Mouse (Mus musculus): ENCODE data around the gene Pigu. TPM values are rescaled to one million over a fixed set of nuclear protein-coding genes. Genes with fewer than 3 reads are reported as not detected.

The Pigu gene
- 10 to 100 TPM; 29.9 to 33.4 TPM for total RNA-seq (2021)
- long read RNA-seq, experiment 1, transcript Pigu-201 (12 exons, 1,636 nt), result major isoform, 11 of 12 reads
- long read RNA-seq, experiment 1, partial matches to known transcripts, result 0 of 12 reads
- long read RNA-seq, experiment 1, other reads (novel, unspliced or antisense), result 1 of 12 reads
- long read RNA-seq, experiment 2, transcript Pigu-201 (12 exons, 1,636 nt), result major isoform, 14 of 29 reads
- long read RNA-seq, experiment 2, partial matches to known transcripts, result 4 of 29 reads
- long read RNA-seq, experiment 2, other reads (novel, unspliced or antisense), result 10 of 29 reads

GRCm38 (mm10) chr2:155356971-155357591, at the start of gene Pigu:
Gene Pigu, minus strand, starts transcription at chr2:155357430.
- DNase-seq (ENCODE audit: low spot score in 2 of 2), result peak; percentile 84 to 87

- no peak for DNase-seq (ENCODE audit: low spot score in 2 of 2)
Observed at GRCm38 (mm10) chr2:155404635-155405034, 47.4 kb upstream of the Pigu start.

DNA sequence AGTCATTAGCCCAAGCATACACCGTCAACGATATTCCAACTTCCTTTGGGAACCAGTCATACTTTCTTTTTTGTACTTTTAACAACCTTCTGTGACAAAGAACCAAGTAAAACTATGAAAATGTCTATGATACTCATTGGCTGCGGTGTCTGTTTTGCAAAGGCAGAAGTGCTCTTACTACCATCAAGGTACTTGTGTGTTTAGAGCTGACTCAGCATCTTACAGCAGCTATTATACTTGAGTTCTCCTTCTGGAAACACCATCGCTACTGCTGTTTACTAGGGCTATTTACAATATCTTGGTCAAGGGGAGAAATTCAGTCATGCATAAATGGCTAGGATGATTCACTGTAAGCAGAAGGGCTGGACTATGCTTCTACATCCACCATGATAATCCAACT, 44.7 kb upstream of the Pigu start:
- no peak for DNase-seq (ENCODE audit: low spot score in 2 of 2)

- DNase-seq (ENCODE audit: low spot score in 2 of 2), result no peak
Observed at GRCm38 (mm10) chr2:155400276-155400675, 43.0 kb upstream of the Pigu start.

DNA sequence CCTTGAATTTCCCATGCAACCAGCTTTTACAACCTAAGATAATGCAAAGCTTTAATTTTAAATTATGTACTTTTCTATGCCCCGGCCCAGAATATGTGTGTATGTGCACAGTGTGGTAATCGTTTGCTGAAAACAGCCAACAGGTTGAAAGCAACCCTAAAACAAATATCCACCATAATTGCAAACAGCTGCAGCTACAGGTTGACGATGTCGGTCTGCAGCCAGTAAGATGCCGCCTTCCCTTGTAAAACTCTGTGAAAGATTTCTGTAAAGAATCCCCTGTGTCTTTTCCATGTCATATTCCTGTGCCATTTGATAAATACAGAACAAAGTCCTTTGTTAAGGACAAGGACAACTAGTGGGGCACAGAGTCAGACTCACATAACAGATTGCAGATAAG, 37.4 kb upstream of the Pigu start:
- no peak for DNase-seq (ENCODE audit: low spot score in 2 of 2)

DNA sequence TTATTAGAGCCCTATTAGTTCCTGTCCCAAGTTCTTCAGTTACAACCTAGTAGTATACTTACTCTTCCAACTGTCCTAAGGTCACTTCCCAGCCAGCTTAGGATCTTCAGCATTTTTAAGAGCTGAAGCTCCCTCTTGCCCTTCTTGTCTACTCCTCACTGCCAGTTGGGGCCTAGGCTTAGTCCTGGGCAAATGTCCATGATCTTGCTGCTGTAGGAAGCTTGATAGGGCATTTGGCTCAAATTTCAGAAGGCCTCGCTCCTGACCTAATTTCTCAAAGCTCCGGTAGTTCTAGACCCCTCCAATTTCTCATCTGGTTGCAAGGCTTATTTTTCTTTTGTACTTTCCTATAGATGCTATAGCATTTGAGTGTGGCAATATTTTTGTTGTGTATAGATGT, 31.3 kb upstream of the Pigu start:
- no peak for DNase-seq (ENCODE audit: low spot score in 2 of 2)

GRCm38 (mm10) chr2:155387052-155387451, 29.8 kb upstream of the Pigu start:
- DNase-seq (ENCODE audit: low spot score in 2 of 2), result no peak

- DNase-seq (ENCODE audit: low spot score in 2 of 2), result no peak
Observed at GRCm38 (mm10) chr2:155386534-155386899, 29.3 kb upstream of the Pigu start.

DNA sequence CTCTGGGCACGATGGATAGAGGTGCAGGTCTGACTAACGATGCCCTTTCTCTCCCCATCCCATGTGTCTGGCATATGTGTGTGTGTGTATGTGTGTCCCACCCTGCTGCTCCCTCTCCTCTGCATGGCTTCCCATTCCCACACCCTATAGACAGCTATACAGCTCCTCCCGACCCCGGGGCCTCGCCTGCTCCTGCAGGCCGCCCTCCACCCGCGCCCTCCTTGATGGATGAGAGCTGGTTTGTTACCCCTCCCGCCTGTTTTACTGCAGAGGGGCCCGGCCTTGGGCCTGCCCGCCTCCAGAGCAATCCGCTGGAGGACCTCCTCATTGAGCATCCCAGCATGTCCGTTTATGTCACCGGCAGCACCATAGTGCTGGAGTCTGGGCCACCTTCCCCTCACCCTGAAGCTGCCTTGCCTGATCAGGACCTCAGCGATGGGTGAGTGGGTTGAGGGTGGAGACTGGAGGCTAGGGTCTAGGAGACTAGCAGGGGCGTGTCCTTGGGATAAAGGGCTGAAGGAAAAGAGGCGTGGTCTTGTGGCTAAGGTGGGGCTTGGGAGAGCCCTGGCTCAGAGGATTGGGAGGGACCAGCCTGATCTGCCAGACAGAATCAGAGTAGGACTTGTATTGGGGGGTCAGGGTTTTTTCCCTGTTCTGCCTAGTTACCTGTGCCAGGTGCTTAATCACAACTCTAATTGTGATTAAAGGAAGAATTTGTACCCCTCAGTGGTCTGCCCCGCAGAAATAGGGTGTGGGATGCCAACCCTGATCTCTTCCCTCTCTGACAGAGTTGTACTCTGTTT, 28.7 kb upstream of the Pigu start:
- DNase-seq (ENCODE audit: low spot score in 2 of 2), result no peak

- DNase-seq (ENCODE audit: low spot score in 2 of 2), result peak; percentile 78 to 84
Observed at GRCm38 (mm10) chr2:155385090-155385489, 27.9 kb upstream of the Pigu start.

DNA sequence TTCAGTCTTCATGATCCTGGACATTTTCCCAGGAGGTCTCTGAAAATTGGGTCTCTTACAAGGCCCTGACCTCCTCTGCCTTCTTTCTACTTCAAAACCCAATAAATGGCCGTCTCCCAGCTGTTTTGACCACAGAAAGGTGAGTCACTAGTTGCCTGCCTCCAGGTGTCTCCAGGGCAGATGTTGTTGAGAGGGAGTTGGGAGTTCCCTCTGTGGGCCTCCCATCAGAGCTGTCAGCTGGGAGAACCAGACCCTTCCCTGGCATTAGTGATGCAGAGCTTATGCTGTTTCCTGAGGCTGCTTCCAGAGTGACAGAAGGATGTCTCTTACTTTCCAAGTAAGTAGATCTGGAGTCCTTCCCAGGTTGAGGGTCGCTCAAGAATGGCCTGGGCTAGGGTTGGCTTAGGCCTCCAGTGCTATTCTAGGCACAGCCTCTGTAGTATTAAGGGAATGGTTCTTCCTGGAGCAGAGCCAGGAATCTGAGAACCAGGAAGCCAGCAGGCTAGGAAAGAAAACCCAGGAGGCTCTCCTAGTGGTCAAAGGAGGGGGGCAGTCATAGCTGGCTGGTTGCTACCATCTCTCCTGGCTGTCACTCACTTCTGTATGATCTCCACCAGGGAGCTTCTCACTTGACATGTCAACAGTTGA, 25.7 kb upstream of the Pigu start:
- DNase-seq (ENCODE audit: low spot score in 2 of 2), result peak in 1 of 2 experiments; percentile 30

DNA sequence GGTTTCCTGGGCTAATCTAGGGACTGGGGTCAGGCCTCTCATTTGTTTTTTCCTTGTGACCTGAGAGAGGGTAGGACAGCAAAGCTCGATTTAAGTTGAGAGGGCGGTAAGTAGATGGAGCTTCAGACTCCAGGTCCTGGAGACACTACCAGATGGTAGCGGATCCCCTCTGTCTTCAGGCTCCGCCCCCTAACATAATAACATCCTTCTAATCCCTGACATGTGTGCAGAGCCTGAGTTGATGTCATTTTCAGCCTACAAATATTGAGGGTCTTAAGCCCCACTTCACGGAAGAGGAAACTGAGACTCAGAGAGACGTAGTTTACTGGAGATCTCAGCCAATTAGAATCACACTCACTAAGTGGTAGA, 25.1 kb upstream of the Pigu start:
- DNase-seq (ENCODE audit: low spot score in 2 of 2), result no peak

- DNase-seq (ENCODE audit: low spot score in 2 of 2), result peak; percentile 97 to 98
Observed at GRCm38 (mm10) chr2:155381643-155382331, 24.6 kb upstream of the Pigu start.

DNA sequence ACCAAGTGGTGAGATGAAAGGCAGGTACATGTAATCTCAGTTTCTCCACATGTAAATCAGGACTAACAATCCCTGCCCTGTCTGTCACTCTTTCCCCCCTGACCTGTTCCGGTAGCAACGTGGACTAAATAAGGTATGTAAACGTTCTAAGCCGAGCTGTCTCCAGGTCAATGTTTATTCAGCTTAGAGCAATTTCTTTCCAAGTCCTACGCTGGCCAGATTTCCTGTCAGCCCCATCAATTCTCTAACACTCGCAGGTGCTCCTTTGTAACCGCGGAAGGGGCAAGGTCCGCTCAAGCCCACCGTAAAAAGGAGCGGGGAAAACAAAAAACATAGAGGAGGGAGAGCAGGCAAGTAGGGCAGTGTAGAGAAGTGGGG, 23.8 kb upstream of the Pigu start:
- no peak for DNase-seq (ENCODE audit: low spot score in 2 of 2)

- peak in 1 of 2 experiments; percentile 22 for DNase-seq (ENCODE audit: low spot score in 2 of 2)
Observed at GRCm38 (mm10) chr2:155380261-155381059, 23.2 kb upstream of the Pigu start, which contains the start of gene Trp53inp2. Gene Trp53inp2, plus strand, starts transcription at chr2:155381059.

DNA sequence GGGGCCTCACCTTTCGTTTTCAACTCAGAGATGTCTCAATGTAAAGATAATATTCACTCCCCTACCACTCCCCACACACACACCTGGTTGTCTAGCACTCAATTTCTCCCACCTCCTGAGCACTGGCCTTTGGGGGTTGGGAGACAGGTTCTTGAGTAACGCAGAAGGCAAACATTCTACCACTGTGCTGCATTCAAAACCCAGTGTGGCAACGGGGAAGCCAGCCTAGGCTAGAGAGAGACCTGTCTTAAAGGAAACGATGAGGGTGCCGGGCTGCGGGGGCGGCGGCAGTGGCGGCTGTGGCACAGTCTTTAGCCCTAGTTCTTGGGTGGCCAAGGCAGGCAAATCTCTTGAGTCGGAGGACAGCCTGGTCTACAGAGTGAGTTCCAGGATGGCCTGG, 19.0 kb upstream of the Pigu start:
- DNase-seq (ENCODE audit: low spot score in 2 of 2), result no peak

DNA sequence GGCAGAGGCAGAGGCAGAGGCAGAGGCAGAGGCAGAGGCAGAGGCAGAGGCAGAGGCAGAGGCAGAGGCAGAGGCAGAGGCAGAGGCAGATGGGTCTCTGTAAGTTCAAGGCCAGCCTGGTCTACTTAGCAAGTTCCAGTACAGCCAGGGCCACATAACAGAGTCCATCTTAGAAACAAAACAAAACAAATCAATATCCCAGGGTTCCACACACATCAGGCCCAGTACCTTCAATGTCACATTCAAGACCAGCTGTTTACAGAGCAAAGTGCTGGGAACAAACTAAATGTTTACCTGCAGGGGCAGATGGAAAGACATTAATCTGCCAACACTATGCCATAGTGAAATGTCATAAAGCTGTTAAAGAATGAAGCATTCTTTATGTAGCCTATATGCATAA, 17.3 kb upstream of the Pigu start:
- no peak for DNase-seq (ENCODE audit: low spot score in 2 of 2)

DNA sequence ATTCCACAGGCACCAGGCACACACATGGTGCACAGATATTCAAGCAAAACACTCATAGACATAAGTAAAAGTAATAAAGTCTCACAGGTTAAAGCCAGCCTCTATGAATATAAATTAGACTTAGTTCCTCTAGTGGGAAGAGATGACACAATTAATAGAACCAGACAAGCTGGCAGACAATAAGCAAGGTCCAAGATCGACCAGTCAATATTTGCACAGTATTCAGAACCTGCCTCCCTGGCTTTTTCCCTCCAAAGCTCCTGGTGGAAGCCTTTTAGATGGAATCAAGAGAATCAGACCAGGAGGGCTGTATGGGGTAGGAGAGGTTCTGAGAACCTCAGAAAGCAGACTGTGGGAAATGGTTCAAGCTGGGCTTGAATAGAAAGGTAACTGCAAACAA, 16.7 kb upstream of the Pigu start:
- DNase-seq (ENCODE audit: low spot score in 2 of 2), result no peak

DNA sequence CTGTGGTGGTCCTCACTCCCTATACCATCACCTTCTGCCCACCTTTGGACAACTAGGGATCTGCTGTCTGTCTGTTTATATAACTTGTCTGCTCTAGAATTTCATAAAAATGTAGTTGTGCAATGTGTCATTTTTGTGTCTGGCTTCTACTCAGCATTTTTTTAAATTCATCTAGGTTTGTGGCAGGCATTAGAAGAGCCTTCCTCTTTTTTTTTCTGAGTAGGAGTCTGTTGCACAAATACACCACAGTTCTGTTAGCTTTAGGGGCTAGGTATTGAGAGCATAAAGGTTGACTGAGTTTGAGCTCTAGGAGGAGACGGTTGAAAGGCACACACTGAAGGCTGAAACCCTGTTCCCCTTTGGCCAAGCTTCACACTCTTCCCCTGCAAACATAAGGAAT, 16.1 kb upstream of the Pigu start:
- DNase-seq (ENCODE audit: low spot score in 2 of 2), result no peak

DNA sequence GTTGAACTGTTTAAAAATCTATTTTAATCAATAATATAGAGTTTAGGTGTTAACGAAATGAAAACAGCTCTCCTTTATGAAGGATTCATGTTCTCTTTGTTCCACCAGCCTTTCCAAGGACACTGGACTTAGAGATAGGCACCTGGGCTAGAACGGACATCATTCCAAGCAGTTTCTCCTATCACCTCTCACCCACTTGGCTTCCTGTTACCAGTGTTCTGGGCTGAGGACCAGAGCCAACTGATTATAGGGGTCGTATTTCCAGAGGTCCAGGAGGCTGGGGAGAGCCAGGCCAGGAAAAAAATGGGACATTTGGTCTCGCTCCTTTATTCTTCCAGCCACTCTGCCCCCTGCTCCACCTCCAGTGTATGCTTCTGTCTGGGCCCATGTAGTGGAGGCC, 15.2 kb upstream of the Pigu start:
- DNase-seq (ENCODE audit: low spot score in 2 of 2), result no peak

All from adrenal gland, adult 18-20 months (tissue).